Mouse (Mus musculus) spleen, postnatal 10 days (tissue): ENCODE data around the gene Dctpp1.

ENCODE experiments used
- DNase-seq, 2 experiments: peaks; one replicate each; pipeline ENCODE4 v3.0.0; 2021 to 2022; ENCODE audit warnings: low spot score in 2 of 2

The Dctpp1 gene

DNA sequence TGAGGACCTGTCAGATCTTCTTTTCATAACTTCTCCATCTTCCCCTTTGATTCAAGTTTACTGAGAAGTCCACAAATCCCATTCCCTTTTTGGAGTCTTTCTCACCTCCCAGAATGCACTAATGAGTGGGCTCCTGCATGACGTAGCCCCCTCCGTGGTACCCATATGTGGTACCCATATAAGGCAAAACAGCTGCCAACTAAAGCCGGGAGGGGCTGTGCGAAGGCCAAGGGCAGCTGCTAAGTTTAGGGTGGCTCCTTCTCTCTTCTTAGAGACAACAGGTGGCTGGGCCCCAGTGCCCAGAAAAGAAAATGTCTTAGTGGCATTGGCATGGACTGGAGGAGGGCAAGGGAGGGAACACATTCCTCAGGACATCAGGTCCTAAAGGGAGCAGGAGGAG, 50.2 kb downstream of the Dctpp1 start:
- no peak for DNase-seq

DNA sequence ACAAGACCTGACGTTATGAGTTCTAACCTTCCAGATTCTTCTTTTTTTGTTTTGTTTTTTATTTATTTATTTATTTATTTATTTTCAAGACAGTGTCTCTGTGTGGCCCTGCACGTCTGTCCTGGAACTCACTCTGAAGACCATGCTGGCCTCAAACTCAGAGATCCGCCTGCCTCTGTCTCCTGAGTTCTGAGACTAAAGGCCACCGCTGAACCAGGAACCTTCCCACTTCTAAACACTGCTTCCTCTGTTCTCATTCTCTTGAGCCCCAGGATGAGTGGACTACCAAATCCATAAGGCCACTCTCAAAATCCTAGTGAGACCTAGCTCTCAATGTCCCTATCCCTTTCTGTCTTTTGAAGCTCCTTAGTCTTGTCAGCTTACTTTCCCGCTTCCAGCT, 50.7 kb downstream of the Dctpp1 start:
- no peak for DNase-seq

DNA sequence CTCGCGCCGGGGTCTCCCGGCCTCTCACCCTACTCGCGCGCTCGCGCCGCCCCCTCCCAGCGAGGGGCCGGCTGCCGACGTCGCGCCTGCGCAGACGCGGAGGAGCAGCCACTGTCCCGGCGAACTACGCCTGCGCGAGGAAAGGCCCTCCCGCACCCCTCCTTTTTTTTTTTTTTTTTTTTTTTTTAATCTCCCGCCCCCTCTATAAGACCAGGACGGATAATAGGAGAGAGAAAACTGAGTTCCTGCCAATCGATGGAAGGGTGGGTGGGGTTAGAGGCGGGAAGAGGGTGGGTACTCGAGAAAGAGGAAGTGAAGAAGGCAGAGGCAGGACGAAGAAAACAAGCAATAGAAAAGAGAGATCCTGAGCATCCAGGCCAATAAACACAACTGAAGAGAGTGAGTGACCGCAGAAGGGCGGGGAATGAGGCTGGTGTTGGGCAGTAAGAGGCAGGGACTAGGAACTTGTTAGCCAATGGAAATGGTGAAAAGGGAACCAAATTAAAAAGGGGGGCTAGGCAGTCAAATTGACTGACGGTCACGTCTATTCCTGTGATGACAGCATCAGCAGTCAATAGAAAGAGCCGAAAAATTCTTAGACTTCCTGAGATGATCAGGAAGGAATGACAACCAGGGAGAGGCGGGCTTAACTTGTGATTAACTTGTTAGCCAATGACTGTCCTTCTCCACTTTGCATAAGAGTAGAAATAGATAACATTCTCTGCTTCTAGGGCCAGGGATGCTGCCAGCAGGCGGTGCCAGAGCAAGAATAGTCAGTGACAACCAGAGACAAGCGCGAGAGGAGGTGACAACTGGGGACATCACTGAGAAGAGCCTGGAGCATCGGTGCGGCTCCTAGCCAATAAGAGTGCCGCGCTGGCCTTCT, 51.7 kb downstream of the Dctpp1 start, which contains the start of gene Mylpf:
Gene Mylpf, plus strand, starts transcription at position 338 of the 886 bp plus-strand sequence.
- peak; percentile 87 to 93 for DNase-seq

DNA sequence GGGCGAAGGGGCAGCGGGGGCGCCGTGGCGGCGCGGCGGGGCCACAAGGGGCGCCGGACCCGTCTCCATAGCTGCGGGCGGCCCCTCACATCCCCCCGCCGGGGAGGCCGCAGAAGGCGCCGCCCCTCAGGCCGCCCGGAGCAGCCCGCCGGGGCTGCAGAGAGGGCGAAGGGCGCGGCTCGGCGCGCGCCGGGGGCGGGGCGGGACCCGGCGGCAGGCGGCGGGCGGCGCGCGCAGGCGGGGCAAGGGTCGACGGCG, 52.3 kb downstream of the Dctpp1 start, which contains the start of gene Tbc1d10b:
Gene Tbc1d10b, minus strand, starts transcription at position 174 of the 258 bp plus-strand sequence.
- DNase-seq, result no peak

DNA sequence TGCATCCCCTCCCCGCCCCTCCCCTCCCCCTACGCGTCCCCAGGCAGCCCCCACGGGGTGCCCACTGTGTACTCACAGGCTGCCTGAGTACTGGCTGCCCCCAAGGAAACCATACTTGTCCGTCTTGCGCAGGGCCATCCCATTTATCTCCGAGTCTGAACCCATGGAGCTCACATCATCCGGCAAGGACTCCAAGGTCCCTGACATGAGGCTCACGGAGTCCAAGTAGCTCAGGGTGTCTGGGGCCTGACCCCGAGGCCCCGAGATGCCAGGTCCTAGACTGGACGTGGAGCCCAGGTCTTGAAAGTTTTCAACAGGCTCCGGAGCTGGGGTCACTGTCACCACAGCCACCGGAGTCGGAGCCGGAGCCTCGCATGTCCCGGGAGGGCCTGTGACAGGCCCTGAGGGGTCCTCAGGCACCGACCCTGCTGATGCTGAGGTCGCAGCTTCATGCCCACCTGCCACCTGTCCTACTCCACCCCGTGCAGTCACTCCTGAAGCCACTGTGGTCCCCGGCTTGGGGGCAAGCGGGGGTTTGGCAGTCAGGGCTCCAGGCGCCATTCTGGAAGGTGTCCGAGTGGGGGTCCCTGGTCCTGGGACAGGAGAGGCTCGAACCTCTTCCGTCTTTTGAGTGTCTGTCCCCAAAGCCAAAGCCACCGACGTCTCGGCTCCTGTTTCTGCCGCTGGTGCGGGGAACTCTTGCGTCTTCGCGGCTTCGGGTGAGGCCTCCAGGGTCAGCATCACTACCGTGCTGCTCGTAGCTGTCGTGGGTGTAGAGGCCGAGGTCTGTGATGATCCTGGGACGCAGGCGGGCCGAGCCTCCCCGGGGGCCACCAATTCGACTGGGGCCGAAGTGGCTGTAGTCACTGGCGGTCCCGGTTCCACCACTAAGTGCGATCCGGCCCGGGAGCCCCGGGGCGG, 52.9 kb downstream of the Dctpp1 start:
- DNase-seq, result peak; percentile 67 to 72
